In the genomic region with DNA sequence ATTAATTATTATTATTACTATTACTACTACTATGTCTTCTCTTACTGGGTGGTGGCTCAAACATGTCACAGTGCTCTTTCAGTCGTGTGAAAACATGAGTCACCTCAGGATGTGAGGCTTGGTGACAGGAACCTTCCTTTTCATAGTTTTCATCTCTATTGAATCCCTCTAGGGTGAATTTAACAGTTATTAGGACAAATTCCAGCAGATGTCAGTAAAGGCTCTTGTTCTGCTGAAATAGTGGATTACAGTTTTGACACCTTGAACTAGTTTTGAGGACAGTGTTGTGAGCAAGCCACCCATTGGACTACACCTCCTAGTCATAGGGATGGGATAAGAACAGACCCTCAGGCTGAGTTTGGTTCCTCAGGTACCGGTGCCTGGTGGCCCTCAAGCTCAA, we compare ENCODE assay signal across 31 mouse cellular contexts. TPM values are rescaled to one million over a fixed set of nuclear protein-coding genes. Genes with fewer than 3 reads are reported as not detected.
DNase-seq lines count a peak whose midpoint lies in the region; ATAC-seq and TF ChIP-seq lines count a peak whose summit lies in the region.
"Had no signal": no experiment of that assay in that cellular context is flagged by ENCODE, and none has a peak within 500 bp of the region (broad histone marks: within the 10 kb centered on the region; RNA-seq: fewer than 3 reads in every experiment).

No protein-coding gene starts in this region.

- H3K9ac ChIP-seq in kidney, postnatal 0 days (ENCODE audit: low read depth, low read length), result no peak overlapping the region
- no peak overlapping the region for H3K9ac ChIP-seq in midbrain, postnatal 0 days (replicated peaks; ENCODE audit: low read length, poor library complexity, severe bottlenecking)
- no peak overlapping the region for H3K9ac ChIP-seq in midbrain, embryonic 11.5 days (ENCODE audit: low read length)
- H3K9ac ChIP-seq: embryonic facial prominence, embryonic 12.5 days; forebrain, embryonic 15.5 days; hindbrain, embryonic 12.5 days; liver, embryonic 15.5 days; lung, embryonic 15.5 days; neural tube, embryonic 12.5 days had no signal

- H3K4me1 ChIP-seq in kidney, postnatal 0 days (replicated peaks; ENCODE audit: insufficient read depth, low read length), result no peaks in the 10 kb centered on the region
- no peaks in the 10 kb centered on the region for H3K4me1 ChIP-seq in kidney, adult 2 months (ENCODE audit: control insufficient read depth, insufficient read depth, low read length)
- H3K4me1 ChIP-seq in midbrain, postnatal 0 days (ENCODE audit: insufficient read depth, low read length), result no peaks in the 10 kb centered on the region
- no peaks in the 10 kb centered on the region for H3K4me1 ChIP-seq in midbrain, embryonic 11.5 days (ENCODE audit: control insufficient read depth, insufficient read depth, low read length)
- H3K4me1 ChIP-seq: embryonic facial prominence, embryonic 12.5 days; forebrain, embryonic 15.5 days; hindbrain, embryonic 12.5 days; neural tube, embryonic 12.5 days had no signal

- TF ChIP-seq POLR2A in kidney, adult 2 months (IDR thresholded peaks at IDR 0.05; ENCODE audit: low read depth, low read length), result no peak

- no peak for ATAC-seq in kidney, postnatal 0 days (replicated peaks; ENCODE audit: low FRiP score, low read depth)
- ATAC-seq in midbrain, postnatal 0 days (ENCODE audit: low FRiP score), result no peak
- no peak for ATAC-seq in midbrain, embryonic 11.5 days (ENCODE audit: low FRiP score)
- ATAC-seq: activated CD4-positive, CD25-positive, alpha-beta regulatory T cell, adult 4 months; forebrain, embryonic 15.5 days; midbrain, embryonic 16.5 days had no signal

- H3K4me2 ChIP-seq in kidney, postnatal 0 days (ENCODE audit: low read length), result no peak overlapping the region
- H3K4me2 ChIP-seq in midbrain, postnatal 0 days (ENCODE audit: low read depth, low read length, poor library complexity, severe bottlenecking), result no peak overlapping the region
- H3K4me2 ChIP-seq in midbrain, embryonic 11.5 days, result no peak overlapping the region
- H3K4me2 ChIP-seq: embryonic facial prominence, embryonic 12.5 days; forebrain, embryonic 15.5 days; heart, embryonic 11.5 days; hindbrain, embryonic 12.5 days; liver, embryonic 15.5 days; lung, embryonic 15.5 days; neural tube, embryonic 12.5 days had no signal

- DNase-seq in kidney, postnatal 0 days (ENCODE audit: low spot score), result peak; percentile 33
- DNase-seq in kidney, adult 2 months, result no peak
- DNase-seq in midbrain, postnatal 0 days (ENCODE audit: low spot score), result peak; percentile 15
- DNase-seq in midbrain, embryonic 11.5 days (ENCODE audit: low spot score, missing footprints), result no peak
- peak; percentile 11 for DNase-seq in Muller cell, postnatal 12 days (ENCODE audit: inconsistent ontology term)
- no peak for DNase-seq in embryo, embryonic 10 days (ENCODE audit: low spot score)
- no peak for DNase-seq in embryo, embryonic 9.5 days (ENCODE audit: extremely low spot score)
- DNase-seq: adrenal gland, adult 8-10 months; cerebellum, adult 8-10 months; cerebellum, postnatal 25 days; gastrocnemius, postnatal 14 days; heart, postnatal 36 days; kidney, adult 18-20 months; kidney, postnatal 4 days; liver; lung, postnatal 36 days; right cerebral cortex, adult 18-20 months; spleen, adult 18-20 months; thymus, adult 18-20 months; thymus, postnatal 25 days had no signal

- no peak overlapping the region for H3K27ac ChIP-seq in kidney, postnatal 0 days
- no peak overlapping the region for H3K27ac ChIP-seq in kidney, adult 2 months (ENCODE audit: insufficient read depth, low read depth, low read length)
- no peak overlapping the region for H3K27ac ChIP-seq in midbrain, postnatal 0 days (ENCODE audit: low read depth, low read length)
- no peak overlapping the region for H3K27ac ChIP-seq in midbrain, embryonic 11.5 days (ENCODE audit: low read depth, low read length)
- H3K27ac ChIP-seq: embryonic facial prominence, embryonic 12.5 days; forebrain, embryonic 15.5 days; hindbrain, embryonic 12.5 days; liver, embryonic 15.5 days; lung, embryonic 15.5 days; neural tube, embryonic 12.5 days had no signal

- H3K9me3 ChIP-seq in kidney, postnatal 0 days (replicated peaks; ENCODE audit: low read length), result no peaks in the 10 kb centered on the region
- H3K9me3 ChIP-seq in midbrain, postnatal 0 days (ENCODE audit: low read length), result no peaks in the 10 kb centered on the region
- no peaks in the 10 kb centered on the region for H3K9me3 ChIP-seq in midbrain, embryonic 11.5 days (ENCODE audit: control insufficient read depth, low read length)
- H3K9me3 ChIP-seq: embryonic facial prominence, embryonic 12.5 days; forebrain, embryonic 15.5 days; hindbrain, embryonic 12.5 days; liver, embryonic 15.5 days; lung, embryonic 15.5 days; neural tube, embryonic 12.5 days had no signal

- no peak overlapping the region for H3K4me3 ChIP-seq in kidney, postnatal 0 days (replicated peaks; ENCODE audit: low read depth, low read length)
- no peak overlapping the region for H3K4me3 ChIP-seq in kidney, adult 2 months (ENCODE audit: insufficient read depth, low read depth, low read length)
- H3K4me3 ChIP-seq in midbrain, postnatal 0 days (ENCODE audit: low read depth, low read length), result no peak overlapping the region
- H3K4me3 ChIP-seq in midbrain, embryonic 11.5 days (ENCODE audit: low read depth, low read length), result no peak overlapping the region
- H3K4me3 ChIP-seq: embryonic facial prominence, embryonic 12.5 days; forebrain, embryonic 15.5 days; hindbrain, embryonic 12.5 days; liver, embryonic 15.5 days; lung, embryonic 15.5 days; myocyte; neural tube, embryonic 12.5 days had no signal

- peak; percentile 31 for TF ChIP-seq CTCF in kidney, postnatal 0 days (IDR thresholded peaks at IDR 0.05; ENCODE audit: low read depth)
- TF ChIP-seq CTCF in kidney, adult 2 months (conservative IDR thresholded peaks at IDR 0.05; ENCODE audit: insufficient read depth, insufficient read length, low read depth, low read length), result no peak
- TF ChIP-seq CTCF in midbrain, postnatal 0 days (IDR thresholded peaks at IDR 0.05), result peak; percentile 60

- no peaks in the 10 kb centered on the region for H3K27me3 ChIP-seq in kidney, postnatal 0 days (ENCODE audit: insufficient read depth, low read length)
- H3K27me3 ChIP-seq in kidney, adult 2 months (replicated peaks; ENCODE audit: control insufficient read depth, insufficient read depth, low read length), result no peaks in the 10 kb centered on the region
- H3K27me3 ChIP-seq in midbrain, postnatal 0 days (ENCODE audit: insufficient read depth, low read length), result no peaks in the 10 kb centered on the region
- H3K27me3 ChIP-seq in midbrain, embryonic 11.5 days (ENCODE audit: control insufficient read depth, insufficient read depth, low read length), result no peaks in the 10 kb centered on the region
- H3K27me3 ChIP-seq: forebrain, embryonic 15.5 days; hindbrain, embryonic 12.5 days; neural tube, embryonic 12.5 days had no signal

- H3K36me3 ChIP-seq in kidney, postnatal 0 days (ENCODE audit: insufficient read depth, low read length), result no peaks in the 10 kb centered on the region
- no peaks in the 10 kb centered on the region for H3K36me3 ChIP-seq in kidney, adult 2 months (ENCODE audit: control insufficient read depth, insufficient read depth, low read length)
- H3K36me3 ChIP-seq in midbrain, postnatal 0 days (ENCODE audit: insufficient read depth, low read length), result no peaks in the 10 kb centered on the region
- H3K36me3 ChIP-seq in midbrain, embryonic 11.5 days (ENCODE audit: control insufficient read depth, insufficient read depth, low read length), result no peaks in the 10 kb centered on the region
- H3K36me3 ChIP-seq: embryonic facial prominence, embryonic 12.5 days; forebrain, embryonic 15.5 days; hindbrain, embryonic 12.5 days; liver, embryonic 15.5 days; lung, embryonic 15.5 days; neural tube, embryonic 12.5 days had no signal

- WGBS in kidney, postnatal 0 days, result 66% methylated on average over 2 of the region's 2 CpGs
- WGBS in kidney, adult 2 months, result 65% methylated on average over 2 of the region's 2 CpGs
- 59% methylated on average over 2 of the region's 2 CpGs for WGBS in midbrain, postnatal 0 days
- 69% methylated on average over 2 of the region's 2 CpGs for WGBS in midbrain, embryonic 11.5 days

RNA-seq across cellular contexts. Expression of a gene that starts 26.6 kb away (rescaled TPM):
- 0.13 and 0.19 TPM in 2 replicates for polyA plus RNA-seq in kidney, postnatal 0 days (2015; fragmentation: Nextera tagmentation; extraction: Ambion mirVana)
- polyA plus RNA-seq in kidney, adult 2 months (2012; rRNA removed), result 0.14 and 0.24 TPM in 2 replicates
- 0.14 and 0.22 TPM in 2 replicates for total RNA-seq in midbrain, postnatal 0 days (2014; rRNA removed)
- 0.23 and 0.52 TPM in 2 replicates for polyA plus RNA-seq in midbrain, postnatal 0 days (2015; fragmentation: Nextera tagmentation; extraction: Ambion mirVana)
- 0.01 and 0.04 TPM in 2 replicates for polyA plus RNA-seq in midbrain, embryonic 11.5 days (2014; fragmentation: Nextera tagmentation; extraction: Ambion mirVana)
- total RNA-seq: granulocyte monocyte progenitor cell, adult 5-6 weeks had no signal
- polyA plus RNA-seq: forebrain, embryonic 15.5 days; myocyte had no signal

RNA-seq across cellular contexts. Expression of a gene that starts 40.5 kb away (rescaled TPM):
- polyA plus RNA-seq in kidney, postnatal 0 days (2015; fragmentation: Nextera tagmentation; extraction: Ambion mirVana), result 38.3 and 41.5 TPM in 2 replicates
- polyA plus RNA-seq in kidney, adult 2 months (2012; rRNA removed), result 38.8 and 39.7 TPM in 2 replicates
- total RNA-seq in midbrain, postnatal 0 days (2014; rRNA removed), result 32.0 and 34.0 TPM in 2 replicates
- 18.4 and 23.1 TPM in 2 replicates for polyA plus RNA-seq in midbrain, postnatal 0 days (2015; fragmentation: Nextera tagmentation; extraction: Ambion mirVana)
- polyA plus RNA-seq in midbrain, embryonic 11.5 days (2014; fragmentation: Nextera tagmentation; extraction: Ambion mirVana), result 33.9 and 35.4 TPM in 2 replicates

RNA-seq across cellular contexts. Expression of a gene that starts 41.3 kb away (rescaled TPM):
- polyA plus RNA-seq in kidney, postnatal 0 days (2015; fragmentation: Nextera tagmentation; extraction: Ambion mirVana), result 77.4 and 80.7 TPM in 2 replicates
- 64.8 and 66.1 TPM in 2 replicates for polyA plus RNA-seq in kidney, adult 2 months (2012; rRNA removed)
- total RNA-seq in midbrain, postnatal 0 days (2014; rRNA removed), result 88.6 and 92.6 TPM in 2 replicates
- 83.1 and 87.8 TPM in 2 replicates for polyA plus RNA-seq in midbrain, postnatal 0 days (2015; fragmentation: Nextera tagmentation; extraction: Ambion mirVana)
- 112 and 125 TPM in 2 replicates for polyA plus RNA-seq in midbrain, embryonic 11.5 days (2014; fragmentation: Nextera tagmentation; extraction: Ambion mirVana)

Comparison
In these comparisons a context has a peak if more than half of its experiments do, and no peak if none do; other contexts are left out.
1. DNase-seq: peak in kidney, postnatal 0 days (single experiment), midbrain, postnatal 0 days (single experiment) and Muller cell, postnatal 12 days (single experiment); none in kidney, adult 2 months (single experiment), midbrain, embryonic 11.5 days (single experiment), embryo, embryonic 10 days (single experiment) and embryo, embryonic 9.5 days (single experiment).